Mouse (Mus musculus): Measurements from ENCODE around the gene Sema4b.

GRCm38 (mm10) chr7:80160945-80161306, 25.7 kb upstream of the Sema4b start:
- TF ChIP-seq CTCF (IDR thresholded peaks at IDR 0.05; ENCODE audit: control insufficient read depth, insufficient read depth, insufficient read length) (no peak), FOSL1 (IDR thresholded peaks at IDR 0.05; ENCODE audit: insufficient read depth, low read length, poor library complexity, severe bottlenecking) (no peak), USF1 (IDR thresholded peaks at IDR 0.05; ENCODE audit: low read depth) (peak; percentile 92), CEBPB (IDR thresholded peaks at IDR 0.05; ENCODE audit: low read depth) (no peak), MYOD1 (IDR thresholded peaks at IDR 0.05; ENCODE audit: control insufficient read depth, insufficient read length, low read depth) (no peak), MAX (IDR thresholded peaks at IDR 0.05) (no peak), MYOG (IDR thresholded peaks at IDR 0.05; ENCODE audit: control insufficient read depth, extremely low read depth, insufficient read length) (no peak)

Measured in C2C12 (cell line).